Mouse (Mus musculus) gastrocnemius, postnatal 14 days (tissue): ENCODE data around the gene Ube2r2. TPM values are rescaled to one million over a fixed set of nuclear protein-coding genes. Genes with fewer than 3 reads are reported as not detected.
A peak's percentile ranks its signal among the peaks of the same experiment; 100 is the strongest.

Source experiments
- DNase-seq: peaks from one replicate; pipeline ENCODE4 v3.0.0; 2021; ENCODE audit warnings: mixed read lengths
- intact Hi-C: fragments of 180-260 bp; cut with DNase I; formaldehyde crosslinking; loops from one replicate; pipeline ENCODE4 v1.15.1; 2025; ENCODE audit warnings: low total_unique reads
- long read RNA-seq, 2 experiments: library from polyadenylated mRNA; stranded (forward); transcript quantifications; one replicate each; pipeline ENCODE4 v2.0.0; 2021
- total RNA-seq, 2 experiments: library from RNA; stranded (reverse); gene quantifications; 2 replicates each; pipeline ENCODE4 v1.2.3; 2021

Ube2r2 gene
- total RNA-seq: 10 to 100 TPM; 77.4 to 84.4 TPM
- long read RNA-seq, experiment 1, transcript Ube2r2-201 (5 exons, 3,600 nt): major isoform, 76 of 82 reads
- long read RNA-seq, experiment 1, partial matches to known transcripts: 0 of 82 reads
- long read RNA-seq, experiment 1, other reads (novel, unspliced or antisense): 6 of 82 reads
- long read RNA-seq, experiment 2, transcript Ube2r2-201 (5 exons, 3,600 nt): major isoform, 127 of 136 reads
- long read RNA-seq, experiment 2, partial matches to known transcripts: 4 of 136 reads
- long read RNA-seq, experiment 2, other reads (novel, unspliced or antisense): 4 of 136 reads

- peak; percentile 75 for DNase-seq
- intact Hi-C loops: no loop called here
Measured at GRCm38 (mm10) chr4:41135711-41136453, at the start of gene Ube2r2. Gene Ube2r2 (plus strand): TSS chr4:41135743.

GRCm38 (mm10) chr4:41086947-41087346, 48.6 kb upstream of the Ube2r2 start:
- intact Hi-C loops: no loop called here
- no peak for DNase-seq

DNA sequence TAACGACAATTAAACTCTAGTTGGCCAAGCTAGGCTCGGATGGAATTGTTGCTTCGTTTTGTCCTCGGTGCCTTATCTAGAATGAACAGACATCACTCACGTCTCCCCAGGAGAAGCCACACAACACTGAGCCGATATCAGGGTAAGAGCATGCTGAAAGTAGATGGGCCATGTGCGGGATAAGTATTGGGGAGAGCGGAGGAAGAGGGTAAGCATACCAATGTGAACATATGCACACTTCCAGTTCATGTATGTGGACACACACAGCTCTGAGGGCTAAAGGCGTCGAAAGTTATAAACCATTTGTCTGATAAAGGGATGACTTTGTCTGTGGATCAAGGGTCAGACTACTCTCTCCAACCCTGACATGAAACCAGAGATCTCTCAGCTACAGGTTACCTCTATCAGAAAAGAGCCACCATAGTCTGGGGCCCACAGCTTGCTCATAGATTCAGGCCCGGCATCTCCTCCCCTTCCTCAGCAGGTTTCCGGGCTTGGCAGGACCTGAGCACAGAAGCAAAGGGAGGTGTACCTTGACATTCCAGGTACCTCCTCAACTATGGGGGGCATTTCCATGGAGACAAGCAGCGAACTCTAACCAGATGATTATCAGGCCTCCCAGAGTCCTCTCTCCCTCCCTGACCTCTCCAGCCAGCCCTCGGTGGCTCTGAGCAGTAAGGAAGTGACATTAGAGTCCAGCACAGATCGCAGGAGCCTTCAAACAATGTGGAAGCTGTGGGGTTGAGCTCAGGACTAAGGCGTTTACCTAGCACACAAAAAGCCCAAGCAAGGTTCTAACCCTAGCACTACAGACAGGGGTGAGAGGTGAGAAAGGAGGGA, 47.9 kb upstream of the Ube2r2 start:
- DNase-seq: no peak
- intact Hi-C loops: no loop called here

GRCm38 (mm10) chr4:41089189-41089588, 46.4 kb upstream of the Ube2r2 start:
- intact Hi-C loops: no loop called here
- no peak for DNase-seq

DNA sequence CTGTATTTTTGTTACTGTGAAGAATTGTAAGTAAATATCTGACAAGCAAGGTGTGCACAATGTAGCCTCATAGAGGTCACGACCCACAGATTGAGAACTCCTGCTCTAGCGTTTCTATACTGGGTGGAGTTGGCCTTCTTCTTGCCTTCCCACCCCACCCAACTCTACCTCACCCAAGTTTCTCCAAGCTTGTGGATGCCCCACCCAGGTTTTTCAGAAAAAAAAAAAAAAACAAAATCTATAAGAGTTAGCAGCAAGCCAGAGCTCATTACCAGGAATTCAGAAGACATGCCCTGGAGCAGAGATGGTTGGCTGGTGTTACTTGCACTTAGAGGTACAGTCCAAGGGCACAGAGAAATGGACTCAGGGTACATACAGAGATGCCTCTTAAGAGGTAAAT, 45.8 kb upstream of the Ube2r2 start:
- DNase-seq: no peak
- intact Hi-C loops: no loop called here

- intact Hi-C loops: no loop called here
- DNase-seq: no peak
Measured at GRCm38 (mm10) chr4:41091391-41091790, 44.2 kb upstream of the Ube2r2 start.

- no peak for DNase-seq
- intact Hi-C loops: no loop called here
Measured at GRCm38 (mm10) chr4:41092958-41093357, 42.6 kb upstream of the Ube2r2 start.

DNA sequence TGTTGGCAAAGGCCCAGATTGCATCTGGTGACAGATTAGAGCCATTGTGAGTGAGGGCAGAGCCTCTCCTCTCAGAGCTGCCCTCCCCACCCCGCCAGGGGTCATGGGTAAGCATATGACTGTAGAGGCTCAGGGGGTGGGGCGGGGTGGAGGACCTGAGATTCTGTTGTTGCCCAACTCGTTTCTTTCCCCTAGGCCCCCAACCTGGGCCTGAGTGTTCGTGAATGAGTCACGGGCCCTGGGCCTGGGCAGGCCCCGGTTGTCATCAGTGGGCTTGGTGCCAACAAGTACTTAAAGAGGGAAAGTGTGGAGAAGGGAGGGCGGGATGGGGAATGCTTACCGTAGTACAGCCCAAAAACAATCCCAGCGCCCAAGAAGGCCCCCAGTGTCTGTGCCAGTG, 41.2 kb upstream of the Ube2r2 start:
- intact Hi-C loops: no loop called here
- DNase-seq: no peak

DNA sequence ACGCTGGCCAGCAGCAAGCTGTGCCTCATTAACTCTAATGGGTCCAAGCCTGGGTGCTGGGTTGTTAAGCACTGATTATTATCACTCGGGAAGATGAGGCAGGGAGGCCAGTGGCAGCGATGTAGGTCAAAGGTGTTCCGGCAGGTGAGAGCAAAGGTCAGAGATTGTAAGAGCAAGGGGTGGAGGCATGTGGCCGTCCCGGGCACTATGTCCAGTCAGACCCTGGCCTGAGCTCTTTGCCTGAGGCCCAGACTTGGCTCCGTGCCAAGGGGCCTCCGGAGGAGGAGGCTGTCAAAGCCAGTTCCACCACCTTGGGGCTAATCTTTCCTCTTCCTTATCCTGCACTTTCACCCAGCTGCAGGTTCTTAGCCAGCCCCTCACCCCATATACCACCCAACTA, 39.4 kb upstream of the Ube2r2 start:
- intact Hi-C loops: no loop called here
- no peak for DNase-seq

- no peak for DNase-seq
- intact Hi-C loops: no loop called here
Measured at GRCm38 (mm10) chr4:41096794-41097193, 38.7 kb upstream of the Ube2r2 start.

- intact Hi-C loops: no loop called here
- no peak for DNase-seq
Measured at GRCm38 (mm10) chr4:41097381-41097780, 38.2 kb upstream of the Ube2r2 start.

GRCm38 (mm10) chr4:41097871-41098576, 37.5 kb upstream of the Ube2r2 start, which contains the start of gene Aqp3:
Gene Aqp3 (minus strand): TSS chr4:41098183.
- intact Hi-C loops: no loop called here
- no peak for DNase-seq

- intact Hi-C loops: no loop called here
- no peak for DNase-seq
Measured at GRCm38 (mm10) chr4:41098577-41098951, 37.0 kb upstream of the Ube2r2 start.

DNA sequence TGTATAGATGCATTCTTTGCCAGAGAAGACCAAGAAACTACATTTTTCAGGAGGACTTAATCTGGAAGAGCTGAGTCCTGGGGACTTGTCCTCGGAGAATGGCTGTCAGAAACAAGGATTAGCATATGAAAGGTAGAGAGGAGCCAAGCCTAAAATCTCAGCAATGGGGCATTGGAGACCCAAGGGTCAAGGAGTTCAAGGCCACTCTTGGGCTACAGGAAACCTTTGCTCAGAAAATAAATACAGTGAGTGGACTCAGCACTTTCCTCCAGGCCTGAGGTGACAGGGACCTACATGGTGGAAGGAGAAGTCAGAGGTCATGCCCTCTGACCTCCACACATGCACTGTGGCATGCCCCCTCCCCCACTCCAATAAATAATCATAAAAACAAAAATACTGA, 34.6 kb upstream of the Ube2r2 start:
- intact Hi-C loops: no loop called here
- DNase-seq: no peak

- DNase-seq: no peak
- intact Hi-C loops: no loop called here
Measured at GRCm38 (mm10) chr4:41102901-41103300, 32.6 kb upstream of the Ube2r2 start.

DNA sequence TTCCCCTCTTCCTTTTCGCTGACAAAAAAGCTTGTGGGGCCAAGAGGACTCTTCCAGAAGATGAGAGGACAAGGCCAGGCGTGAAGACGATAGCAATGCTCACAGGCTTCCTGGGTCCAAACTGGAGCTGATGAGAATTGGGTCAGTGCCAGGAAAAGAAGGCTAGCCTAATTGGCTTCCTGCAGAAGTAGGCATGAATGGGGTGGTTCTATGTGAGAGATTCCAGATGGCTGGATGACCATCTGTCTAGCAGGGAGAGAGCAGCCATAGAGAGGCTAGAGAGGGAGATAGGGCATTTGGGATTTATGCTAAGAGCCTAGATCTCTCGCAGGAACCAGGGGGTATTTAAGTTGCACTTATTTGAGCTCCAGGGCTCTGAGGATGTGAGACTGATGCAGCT, 28.1 kb upstream of the Ube2r2 start:
- intact Hi-C loops: no loop called here
- no peak for DNase-seq

- intact Hi-C loops: no loop called here
- no peak for DNase-seq
Measured at GRCm38 (mm10) chr4:41108717-41109425, 26.7 kb upstream of the Ube2r2 start.

- intact Hi-C loops: no loop called here
- no peak for DNase-seq
Measured at GRCm38 (mm10) chr4:41114358-41115070, 21.0 kb upstream of the Ube2r2 start.

DNA sequence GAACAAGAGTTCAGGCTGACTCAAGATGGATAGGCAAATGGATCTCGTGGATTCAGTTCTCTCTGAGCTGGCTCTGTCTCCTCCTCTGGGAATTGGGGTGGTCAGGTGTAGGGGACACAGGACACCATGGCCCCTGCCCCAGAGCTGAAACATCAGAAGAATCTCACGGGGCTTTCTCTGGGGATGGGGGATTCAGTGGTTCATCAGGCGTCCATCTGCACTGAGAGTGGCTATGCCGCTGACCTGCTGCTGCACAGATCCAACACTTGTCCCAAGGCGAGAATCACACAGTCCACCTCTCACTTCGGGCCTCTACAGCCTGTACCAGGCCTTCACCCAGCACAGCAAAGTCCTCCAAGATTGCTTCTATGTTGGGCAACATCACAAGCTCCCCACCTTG, 20.5 kb upstream of the Ube2r2 start:
- intact Hi-C loops: no loop called here
- DNase-seq: no peak
